Mouse (Mus musculus) embryo, embryonic 11.5 days (tissue): ENCODE results near the gene Selenos.

Experiments used
- DNase-seq: peaks from one replicate; pipeline ENCODE4 v3.0.0-alpha.2; 2012; ENCODE audit warnings: low read depth, low spot score

The Selenos gene

DNA sequence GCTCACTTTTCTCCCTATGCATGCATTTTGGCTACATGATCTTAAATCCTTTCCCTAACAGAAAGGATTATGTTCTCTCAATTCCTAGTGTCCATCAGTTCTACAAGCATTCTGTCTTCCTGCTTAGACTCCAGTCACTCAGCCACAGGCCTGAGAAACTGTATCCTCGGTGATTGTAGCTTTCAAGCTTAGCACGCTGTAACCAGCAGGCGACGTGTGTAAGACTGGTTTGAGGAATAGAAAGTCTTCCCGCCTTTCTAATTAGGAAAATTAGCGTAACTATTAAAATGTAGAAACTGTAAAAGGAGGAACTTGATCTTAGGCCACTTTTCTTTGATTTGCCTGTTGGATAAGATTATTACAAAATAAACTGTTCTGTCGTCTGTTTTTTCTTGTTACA is 39.3 kb downstream of the Selenos start:
- no peak for DNase-seq

DNA sequence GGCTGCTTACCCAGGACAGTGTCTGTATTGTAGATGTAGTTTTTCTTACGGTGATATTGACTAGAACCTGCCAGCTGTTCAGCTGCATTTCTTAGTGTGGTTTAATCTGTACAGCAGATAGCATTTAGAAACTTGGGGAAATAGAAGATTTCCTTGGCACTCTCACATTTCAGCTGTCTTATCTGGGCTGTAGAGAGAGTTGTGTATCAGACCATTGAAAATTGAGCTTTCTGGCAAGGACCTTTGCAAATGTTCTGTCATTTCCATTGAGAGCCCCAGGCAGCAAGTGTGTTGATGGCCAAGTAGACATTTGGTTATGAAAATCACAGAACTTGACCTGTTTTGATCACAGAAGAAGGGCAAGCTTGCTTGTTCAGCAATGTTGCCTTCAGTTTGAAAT is 40.7 kb downstream of the Selenos start:
- DNase-seq: no peak

DNA sequence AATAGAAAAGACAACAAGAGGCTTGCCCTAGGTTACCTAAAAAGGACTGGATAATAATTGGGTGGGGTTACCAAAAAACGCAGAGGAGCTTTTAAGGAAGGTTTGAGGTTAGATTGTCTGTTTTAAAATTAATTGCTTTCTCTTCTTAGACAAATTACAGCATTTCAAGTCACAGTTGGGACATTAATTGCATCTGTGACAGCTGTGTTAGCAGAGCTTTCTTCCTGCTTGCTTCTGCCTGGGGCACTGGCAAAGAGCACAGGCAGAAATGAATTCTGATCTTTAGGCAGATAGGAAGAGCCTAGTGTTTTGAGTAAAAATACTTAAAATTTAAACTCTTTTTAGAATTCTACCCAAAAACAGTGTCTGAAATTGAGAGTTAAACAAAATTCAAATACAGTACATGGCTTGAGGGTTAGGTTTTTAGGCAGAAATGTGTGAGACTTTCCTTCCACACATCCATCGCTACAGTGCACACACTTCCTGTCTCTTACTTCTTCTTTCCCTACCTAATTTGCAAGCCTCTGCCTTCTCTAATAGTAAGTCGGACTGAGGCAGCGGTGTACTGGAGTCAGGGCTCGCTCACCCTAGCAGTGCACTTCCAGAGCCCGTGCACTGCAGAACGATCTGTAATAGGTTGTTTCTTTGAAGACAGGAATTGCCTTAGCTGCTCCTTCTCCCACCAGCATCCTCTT is 41.4 kb downstream of the Selenos start:
- DNase-seq: no peak

DNA sequence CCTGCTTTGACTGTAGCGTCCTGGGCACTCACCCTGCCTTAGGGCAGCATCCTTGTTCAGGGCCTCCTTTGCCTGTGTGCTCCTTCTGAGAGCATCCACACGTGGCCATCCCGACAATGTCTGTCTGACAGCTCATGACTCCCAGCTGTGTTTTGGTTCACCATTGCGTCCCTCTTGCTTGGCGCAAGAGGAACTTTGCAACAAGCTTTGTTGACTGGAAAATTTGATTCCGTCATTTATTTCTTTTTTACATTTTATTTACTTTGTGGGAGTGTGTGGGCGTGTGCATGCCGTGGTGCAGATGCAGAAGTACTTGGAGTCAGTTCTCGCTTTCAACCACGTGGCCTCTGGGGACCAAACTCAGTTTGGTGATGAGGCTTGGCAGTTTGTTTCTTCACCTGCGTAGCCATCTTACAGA is 45.1 kb downstream of the Selenos start:
- no peak for DNase-seq

DNA sequence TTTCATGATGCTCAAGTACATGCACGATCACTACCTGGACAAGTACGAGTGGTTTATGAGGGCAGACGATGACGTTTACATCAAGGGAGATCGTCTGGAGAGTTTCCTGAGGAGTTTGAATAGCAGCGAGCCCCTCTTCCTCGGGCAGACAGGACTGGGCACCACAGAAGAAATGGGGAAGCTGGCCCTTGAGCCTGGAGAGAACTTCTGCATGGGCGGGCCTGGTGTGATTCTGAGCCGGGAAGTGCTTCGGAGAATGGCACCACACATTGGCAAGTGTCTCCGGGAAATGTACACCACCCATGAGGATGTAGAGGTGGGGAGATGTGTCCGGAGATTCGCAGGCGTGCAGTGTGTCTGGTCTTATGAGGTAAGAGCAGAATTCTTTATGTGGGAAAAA is 45.9 kb downstream of the Selenos start:
- no peak for DNase-seq

DNA sequence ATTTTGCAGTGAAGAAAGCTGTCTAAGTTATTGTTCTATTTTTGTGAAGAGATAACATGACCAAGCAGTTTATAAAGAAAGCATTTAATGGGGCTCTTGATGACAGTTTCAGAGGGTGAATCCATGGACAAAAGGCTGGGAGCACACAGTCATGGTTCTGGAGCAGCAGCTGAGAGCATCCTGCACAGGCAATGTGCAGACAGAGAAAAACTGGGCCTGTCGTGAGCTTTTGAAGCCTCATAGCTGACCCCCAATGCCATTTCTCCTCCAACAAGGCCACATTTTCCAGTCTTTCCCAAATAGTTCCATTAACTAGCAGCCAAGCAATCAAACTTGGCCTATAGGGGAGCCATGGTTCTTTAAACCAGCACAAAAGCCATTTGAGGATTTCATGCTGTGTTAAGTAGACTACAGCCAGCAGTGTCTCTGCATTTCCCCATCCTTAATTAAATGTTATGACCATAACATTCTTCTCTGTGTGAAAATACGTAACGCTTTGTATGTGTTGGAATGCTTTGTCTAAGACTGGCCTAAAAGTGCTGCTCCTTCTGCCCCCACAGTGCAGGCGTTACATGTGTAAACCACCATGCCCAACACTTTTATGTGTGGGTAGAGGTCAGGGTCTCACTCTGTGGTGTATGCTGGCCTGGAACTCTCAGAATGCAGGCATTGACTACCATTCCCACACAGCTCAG is 48.6 kb downstream of the Selenos start:
- no peak for DNase-seq

DNA sequence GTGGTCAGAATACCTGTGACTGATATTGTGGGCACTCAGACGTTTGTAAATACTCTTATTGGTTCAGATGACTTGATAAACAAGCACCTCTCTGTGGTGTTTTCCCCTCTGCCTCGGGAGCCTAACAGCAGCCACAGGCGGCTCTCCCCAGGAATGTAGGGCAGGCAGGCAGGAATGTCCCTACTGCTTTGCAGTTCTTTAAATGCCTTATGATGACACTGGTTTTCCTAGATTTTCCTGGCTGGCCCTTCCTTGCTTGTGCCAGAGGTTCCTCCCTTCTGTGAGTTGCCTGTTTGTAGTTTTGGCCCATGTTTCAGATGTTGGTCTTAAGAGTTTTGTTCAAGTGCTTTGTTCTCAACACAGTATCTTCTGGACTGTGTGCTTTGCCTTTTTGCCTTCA is 49.4 kb downstream of the Selenos start:
- DNase-seq: no peak

DNA sequence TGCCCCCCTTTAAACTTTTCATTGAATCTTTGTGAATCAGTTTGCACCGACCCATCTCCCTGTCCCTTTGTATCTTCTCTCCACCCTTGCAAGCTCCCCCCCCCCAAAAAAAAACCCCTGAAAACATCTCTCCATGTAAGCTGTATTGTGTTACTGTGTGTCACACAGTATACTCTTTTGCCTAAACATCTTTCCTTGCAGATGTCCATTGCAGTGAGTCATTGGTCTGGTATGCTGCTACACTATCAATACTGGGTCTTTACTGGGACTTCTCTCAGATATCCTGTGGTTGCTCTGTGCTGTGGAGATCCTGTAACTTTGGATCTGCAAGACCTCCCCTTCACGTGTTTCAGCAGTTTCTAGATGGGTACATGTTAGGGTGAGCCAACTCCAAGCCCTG is 50.8 kb downstream of the Selenos start:
- no peak for DNase-seq

DNA sequence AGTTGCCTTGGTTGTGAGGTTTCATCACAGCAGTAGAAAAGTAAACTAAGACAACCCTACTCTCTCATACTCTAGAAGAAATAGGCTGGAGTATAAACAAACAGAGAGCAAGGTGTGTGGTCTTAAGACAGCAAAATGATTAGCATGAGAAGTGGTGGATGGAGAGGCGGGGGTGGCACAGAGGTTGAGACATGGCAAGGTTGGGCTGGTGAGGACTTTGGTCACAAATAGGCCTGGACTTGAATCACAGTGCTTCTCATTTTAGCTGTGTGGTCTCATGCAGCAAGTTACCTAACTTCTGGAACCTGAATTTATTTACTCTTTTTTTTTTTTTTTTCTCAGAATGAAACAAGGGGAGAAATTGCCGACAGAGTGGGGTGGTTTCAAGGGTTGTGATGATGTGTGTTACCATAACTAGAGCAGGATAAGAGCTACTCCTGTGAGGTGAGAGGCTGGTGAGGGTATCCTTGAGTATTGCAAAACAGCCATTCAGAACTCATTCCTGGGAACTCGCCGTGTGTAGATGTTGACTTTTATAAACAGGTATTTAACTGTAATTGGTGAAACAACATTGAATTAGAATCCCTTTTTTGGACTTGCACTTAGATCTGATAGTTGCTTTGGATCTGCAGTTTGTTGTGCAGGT is 52.5 kb downstream of the Selenos start:
- DNase-seq: no peak

DNA sequence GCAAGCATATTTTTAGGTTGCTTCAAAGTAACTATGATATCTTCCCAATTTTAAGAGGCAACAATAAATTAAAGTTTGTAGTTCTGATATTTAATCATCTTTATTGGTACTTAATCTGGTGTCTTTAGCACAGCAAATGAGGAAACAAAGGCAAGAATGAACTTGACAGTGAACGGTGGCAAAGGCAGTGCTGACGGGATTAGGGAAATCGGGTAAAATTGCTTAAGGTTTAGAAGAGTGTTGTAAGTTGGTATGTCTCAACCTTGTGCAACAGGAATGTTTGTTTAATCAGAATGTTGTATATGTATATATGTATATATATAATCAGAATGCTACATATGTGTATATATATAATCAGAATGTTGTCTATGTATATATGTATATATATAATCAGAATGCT is 54.7 kb downstream of the Selenos start:
- no peak for DNase-seq

DNA sequence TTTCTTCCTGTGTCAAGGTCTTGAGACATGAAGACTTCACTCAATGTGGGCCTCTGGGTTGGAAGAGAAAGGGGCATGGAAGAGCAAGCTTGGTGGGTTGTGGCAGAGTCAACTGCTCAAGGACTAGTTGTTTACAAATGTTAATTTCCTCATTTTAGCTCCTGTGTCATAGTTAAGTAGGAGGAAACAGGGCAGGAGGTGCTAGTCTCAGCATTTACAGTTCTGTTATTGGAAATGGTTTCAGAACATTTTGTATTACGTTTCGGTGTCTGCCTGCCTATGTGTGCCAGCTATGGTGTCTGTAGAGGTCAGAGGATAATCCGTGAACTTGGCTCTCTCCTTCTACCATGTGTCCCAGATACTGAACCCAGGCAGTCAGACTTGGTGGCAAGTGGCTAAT is 56.2 kb downstream of the Selenos start:
- no peak for DNase-seq

DNA sequence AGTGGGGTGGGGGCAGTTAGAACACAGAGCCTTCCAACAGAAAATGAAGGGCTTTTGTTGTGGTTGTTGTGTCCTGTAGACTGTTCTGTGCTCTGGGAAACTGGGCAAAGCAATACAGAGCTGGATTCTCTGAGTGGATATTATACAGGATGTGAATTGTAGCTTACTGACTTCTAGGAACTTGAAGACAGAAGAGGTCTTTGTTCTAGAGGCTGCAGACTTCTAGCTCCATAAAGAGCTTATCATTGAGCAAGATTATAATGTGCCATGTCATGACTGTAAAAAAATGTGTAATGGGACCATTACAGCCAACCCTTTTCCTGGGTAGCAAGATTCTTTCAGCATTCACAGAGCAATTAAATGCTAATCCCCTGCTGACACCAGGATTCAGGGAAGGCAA is 56.7 kb downstream of the Selenos start:
- no peak for DNase-seq

DNA sequence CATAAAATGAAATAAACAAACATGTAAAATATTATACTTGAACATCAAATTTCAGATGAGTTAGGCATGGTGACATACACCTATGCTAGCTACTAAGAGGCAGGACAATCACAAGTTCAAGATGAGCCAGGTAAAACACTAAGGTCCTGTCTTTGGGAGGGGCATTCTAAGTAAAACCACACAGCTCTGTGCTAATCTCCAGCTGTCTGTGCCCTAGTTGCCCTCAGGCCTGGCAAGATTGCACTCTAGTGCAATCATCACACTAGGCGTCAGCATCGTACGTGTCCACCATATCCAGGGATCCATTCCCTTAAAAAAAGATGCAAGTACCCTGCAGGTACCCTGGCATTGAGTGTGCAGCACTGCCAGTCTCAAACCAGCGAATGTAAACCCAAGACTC is 57.9 kb downstream of the Selenos start:
- DNase-seq: no peak

DNA sequence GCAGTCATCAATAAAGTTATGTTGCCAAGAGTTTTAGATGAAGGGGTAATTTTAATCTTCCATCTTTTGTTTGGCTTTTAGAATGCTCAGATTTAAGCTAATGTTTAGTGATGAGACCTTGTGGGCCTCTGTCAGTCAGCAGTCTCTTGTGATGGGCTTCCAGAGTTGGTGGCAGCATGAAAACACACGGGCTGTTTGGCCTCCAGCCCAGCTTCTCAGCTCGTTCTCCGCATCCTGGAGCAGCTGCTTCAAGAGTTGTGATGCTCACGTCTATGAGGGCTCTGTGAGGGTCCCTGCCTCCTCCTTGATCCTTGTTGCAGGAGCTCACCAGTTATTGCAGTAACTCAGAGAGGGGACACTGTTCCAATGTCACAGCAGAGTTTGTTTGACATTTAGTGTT is 58.9 kb downstream of the Selenos start:
- no peak for DNase-seq

DNA sequence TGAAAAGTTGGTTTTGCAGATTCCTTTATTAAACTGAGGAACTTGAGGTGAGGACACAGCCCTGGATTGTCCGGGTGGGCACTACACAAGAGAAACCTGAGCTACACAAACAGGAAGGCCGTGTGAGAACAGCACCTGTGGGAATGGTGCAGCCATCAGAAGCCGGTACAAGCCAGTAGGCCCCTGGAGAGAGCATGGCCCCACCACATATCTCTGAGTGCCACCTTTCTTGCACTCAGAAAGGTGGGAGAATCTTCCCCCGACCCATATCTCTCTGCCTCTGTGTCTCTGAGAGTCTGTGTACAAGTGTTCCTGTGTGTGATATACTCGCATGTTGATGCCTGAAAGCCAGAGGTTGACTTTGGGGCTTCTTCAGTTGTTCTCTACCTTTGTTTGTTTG is 59.4 kb downstream of the Selenos start:
- no peak for DNase-seq
